Mouse (Mus musculus): ENCODE data around the gene Pold4. TPM values are rescaled to one million over a fixed set of nuclear protein-coding genes. Genes with fewer than 3 reads are reported as not detected.
A peak's percentile ranks its signal among the peaks of the same experiment; 100 is the strongest.
"Not testable (repeated sequence)": the region's sequence is repeated elsewhere in the genome, so short reads cannot be mapped to it uniquely, and the experiment has no call there.

The Pold4 gene
- polyA plus RNA-seq, 1 experiment from 2014 or later = 49.5 TPM

DNA sequence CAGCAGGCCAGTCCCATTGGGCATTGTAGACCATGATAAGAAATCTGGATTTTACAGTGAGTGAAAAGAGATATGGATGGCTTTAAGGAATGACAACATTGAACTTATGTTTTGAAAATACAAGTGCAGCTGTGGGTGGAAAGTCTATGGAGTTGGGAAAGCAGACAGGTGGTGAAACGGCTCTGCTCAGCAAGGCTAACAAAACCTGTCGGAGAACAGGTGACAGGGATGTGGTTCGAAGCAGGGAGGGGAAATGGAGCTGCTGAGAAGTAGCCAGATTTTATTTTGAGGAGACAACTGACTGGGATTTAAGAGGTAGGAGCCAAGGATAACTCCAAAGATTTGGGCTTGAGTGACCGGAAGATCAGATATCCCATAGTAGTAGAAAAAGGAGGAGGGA, 2.8 kb downstream of the Pold4 start:
- ATAC-seq = no peak
- CTCF ChIA-PET = interaction anchor here (20.5 kb wide), 1 partner anchor 22 kb away, joined by 396 read pairs; the partner anchor contains the start of genes AC109138.7 and Clcf1
- TF ChIP-seq CTCF (IDR thresholded peaks at IDR 0.05) = no peak
- no peaks in the 10 kb centered on the region for H3K27me3 ChIP-seq
- in situ Hi-C loops (cut with MboI; ENCODE audit: low pct_unique_long_range_greater_than_20kb) = no loop called here
- no peak for DNase-seq (ENCODE audit: low read depth, low spot score)
- POLR2A ChIA-PET = interaction anchor here (8.3 kb wide), 1 partner anchor 21 kb away, joined by 199 read pairs; the partner anchor contains the start of genes AC109138.7 and Clcf1

DNA sequence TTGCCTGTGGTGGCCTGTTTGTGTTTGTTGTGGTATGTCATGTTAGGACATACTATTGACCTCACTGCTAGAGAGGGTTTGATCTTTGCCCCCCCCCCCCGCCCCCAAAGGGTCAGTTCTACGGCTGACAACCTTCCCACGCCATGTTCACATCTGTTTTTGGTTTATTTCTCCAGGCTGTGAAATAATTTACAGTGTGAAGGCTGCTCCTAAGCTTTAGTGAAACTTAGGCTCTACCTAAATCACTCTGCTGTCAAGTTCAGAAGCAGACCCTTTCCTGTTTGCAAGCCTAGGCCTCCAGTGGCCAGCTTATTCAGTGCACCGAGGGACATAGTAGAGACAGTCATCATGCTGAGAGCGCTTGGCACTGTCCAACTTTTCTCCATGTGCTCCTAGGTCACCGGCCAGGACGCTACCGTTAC, 8.6 kb downstream of the Pold4 start:
- ATAC-seq (no peak), DNase-seq (ENCODE audit: low read depth, low spot score) (no peak)
- in situ Hi-C loops (cut with MboI; ENCODE audit: low pct_unique_long_range_greater_than_20kb) = no loop called here
- no peaks in the 10 kb centered on the region for H3K27me3 ChIP-seq
- POLR2A ChIA-PET = no interaction called here
- CTCF ChIA-PET = no interaction called here
- no peak for TF ChIP-seq CTCF (IDR thresholded peaks at IDR 0.05)

DNA sequence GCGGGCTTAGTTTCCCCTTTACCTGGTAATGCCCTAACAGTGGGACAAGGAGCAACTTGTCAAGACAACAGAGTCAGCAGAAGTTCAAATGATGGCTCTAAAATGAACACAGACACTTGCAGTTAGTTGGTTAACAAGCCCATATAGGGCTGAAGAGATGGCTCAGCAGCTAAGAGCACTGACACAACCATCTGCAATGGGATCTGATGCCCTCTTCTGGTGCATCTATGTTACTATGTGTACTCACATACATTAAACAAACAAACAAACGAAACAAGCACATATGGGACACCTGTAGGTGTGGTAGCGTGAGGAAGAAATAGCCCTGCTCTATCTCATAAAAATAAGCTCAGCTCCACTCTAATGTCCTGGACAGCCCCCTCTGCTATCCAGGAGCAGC, 10.7 kb downstream of the Pold4 start:
- in situ Hi-C loops (cut with MboI; ENCODE audit: low pct_unique_long_range_greater_than_20kb) = no loop called here
- POLR2A ChIA-PET = interaction anchor here (1.0 kb wide), 2 partner anchors 14 to 15 kb away, joined by 3 to 4 read pairs; no protein-coding TSS in a partner anchor
- CTCF ChIA-PET = interaction anchor here (1.0 to 2.4 kb wide), 9 partner anchors 10 to 43 kb away, joined by 3 to 17 read pairs (median 5); partner anchors contain the start of gene Pold4
- peak; percentile 44 for TF ChIP-seq CTCF (IDR thresholded peaks at IDR 0.05)
- no peak for DNase-seq (ENCODE audit: low read depth, low spot score)
- no peak for ATAC-seq
- H3K27me3 ChIP-seq = no peaks in the 10 kb centered on the region

DNA sequence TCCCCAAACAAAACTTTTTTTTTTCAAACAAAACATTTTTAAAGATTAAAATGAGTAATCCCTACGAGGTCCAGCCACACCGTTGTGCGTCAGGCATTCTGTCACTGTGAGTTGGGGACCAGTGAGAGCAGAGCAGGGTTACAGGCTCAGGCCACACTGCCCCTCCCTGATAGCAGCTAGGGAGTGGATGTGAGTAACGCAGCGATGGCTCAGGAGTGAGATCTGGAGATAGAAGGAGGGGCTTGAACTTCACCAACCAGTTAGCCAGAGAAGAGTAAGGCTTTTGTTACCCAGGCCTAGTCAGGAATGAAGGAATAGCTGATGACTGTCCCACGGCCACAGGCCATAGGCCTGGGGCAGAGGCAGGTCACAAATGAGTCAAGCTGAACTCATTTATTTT, 13.1 kb downstream of the Pold4 start:
- DNase-seq (ENCODE audit: low read depth, low spot score) = no peak
- in situ Hi-C loops (cut with MboI; ENCODE audit: low pct_unique_long_range_greater_than_20kb) = loop anchor here (5.0 kb wide), 1 partner anchor 42 kb away; the partner anchor contains the start of gene Rad9a
- no peak for TF ChIP-seq CTCF (IDR thresholded peaks at IDR 0.05)
- H3K27me3 ChIP-seq = no peaks in the 10 kb centered on the region
- POLR2A ChIA-PET = interaction anchor here (0.8 kb wide), 1 partner anchor 13 kb away, joined by 4 read pairs; the partner anchor contains the start of gene Pold4
- no peak for ATAC-seq
- CTCF ChIA-PET = interaction anchor here (1.7 to 3.2 kb wide), 2 partner anchors 10 to 17 kb away, joined by 6 to 10 read pairs; no protein-coding TSS in a partner anchor

DNA sequence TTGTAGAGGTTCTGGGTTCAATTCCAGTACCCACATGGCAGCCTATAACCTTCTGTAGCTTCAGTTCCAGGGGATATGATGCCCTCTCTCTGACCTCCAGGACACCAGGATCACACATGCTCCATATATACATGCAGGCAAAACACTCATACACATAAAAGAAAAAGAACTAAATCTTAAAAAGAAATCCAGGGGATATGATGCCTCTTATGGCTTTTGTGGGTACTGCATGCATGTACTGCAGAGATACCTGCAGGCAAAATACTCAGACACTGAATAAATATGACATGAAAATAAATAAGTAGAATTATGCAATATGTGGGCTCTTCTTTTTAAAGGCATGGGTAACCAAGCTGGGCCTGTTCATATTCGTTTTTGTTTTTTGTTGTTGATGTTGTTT, 15.3 kb downstream of the Pold4 start:
- H3K27me3 ChIP-seq = no peaks in the 10 kb centered on the region
- POLR2A ChIA-PET = interaction anchor here (1.0 kb wide), 1 partner anchor 51 kb away, joined by 3 read pairs; no protein-coding TSS in a partner anchor
- DNase-seq (ENCODE audit: low read depth, low spot score) (no peak), ATAC-seq (no peak)
- CTCF ChIA-PET = interaction anchor here (2.6 to 3.2 kb wide), 2 partner anchors 19 to 40 kb away, joined by 8 to 10 read pairs; no protein-coding TSS in a partner anchor
- in situ Hi-C loops (cut with MboI; ENCODE audit: low pct_unique_long_range_greater_than_20kb) = loop anchor here (5.0 kb wide), 1 partner anchor 45 kb away; the partner anchor contains the start of gene Rad9a
- peak; percentile 51 for TF ChIP-seq CTCF (IDR thresholded peaks at IDR 0.05)

DNA sequence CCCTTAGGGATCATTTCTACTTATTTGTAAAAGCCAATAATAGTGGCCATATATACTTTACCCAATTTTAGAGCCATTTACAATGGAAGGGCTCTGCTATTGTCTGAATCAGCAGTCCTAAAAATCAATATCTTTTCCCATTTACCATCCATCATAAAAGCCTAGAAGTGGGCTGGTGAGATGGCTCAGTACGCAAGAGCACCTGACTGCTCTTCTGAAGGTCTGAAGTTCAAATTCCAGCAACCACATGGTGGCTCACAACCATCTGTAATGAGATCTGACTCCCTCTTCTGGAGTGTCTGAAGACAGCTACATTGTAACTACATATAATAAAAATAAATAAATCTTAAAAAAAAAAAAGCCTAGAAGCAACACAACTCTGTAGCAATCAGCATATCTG, 17.0 kb downstream of the Pold4 start:
- DNase-seq (ENCODE audit: low read depth, low spot score); ATAC-seq; H3K27me3 ChIP-seq: not testable (repeated sequence)
- ChIA-PET CTCF (interaction anchor here (0.7 to 2.6 kb wide), 7 partner anchors 9 to 244 kb away, joined by 3 to 8 read pairs (median 3); no protein-coding TSS in a partner anchor), POLR2A (interaction anchor here (0.7 to 1.8 kb wide), 2 partner anchors 37 to 42 kb away, joined by 3 to 4 read pairs; no protein-coding TSS in a partner anchor)
- TF ChIP-seq CTCF (IDR thresholded peaks at IDR 0.05) = peak; percentile 25
- in situ Hi-C loops (cut with MboI; ENCODE audit: low pct_unique_long_range_greater_than_20kb) = loop anchor here (5.0 kb wide), 1 partner anchor 46 kb away; the partner anchor contains the start of gene Rad9a

DNA sequence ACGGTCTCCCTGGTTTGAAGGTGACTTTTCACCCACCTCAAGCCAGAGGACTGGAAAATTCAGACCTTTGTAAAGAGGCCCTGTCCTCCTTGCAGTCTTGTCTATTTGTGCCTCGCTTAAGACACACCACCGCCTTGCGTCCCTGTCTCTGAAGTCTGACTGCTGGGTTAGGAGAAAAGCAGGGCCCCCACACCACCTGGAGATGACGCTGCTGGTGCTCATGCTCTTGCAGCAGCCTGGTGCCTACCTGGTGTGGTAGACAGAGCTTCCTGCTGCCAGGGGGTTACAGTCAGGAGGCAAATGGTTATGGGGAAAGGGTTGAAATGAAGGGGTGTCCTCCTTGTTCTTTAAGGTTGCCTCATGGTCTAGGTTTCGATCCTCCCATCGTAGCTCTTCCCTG, 22.5 kb downstream of the Pold4 start:
- DNase-seq (ENCODE audit: low read depth, low spot score) (no peak), ATAC-seq (no peak)
- CTCF ChIA-PET = interaction anchor here (0.7 to 2.8 kb wide), 8 partner anchors 9 to 57 kb away, joined by 3 to 16 read pairs (median 6); no protein-coding TSS in a partner anchor
- no peak for TF ChIP-seq CTCF (IDR thresholded peaks at IDR 0.05)
- in situ Hi-C loops (cut with MboI; ENCODE audit: low pct_unique_long_range_greater_than_20kb) = loop anchor here (10.0 kb wide), 1 partner anchor 161 kb away; no protein-coding TSS in a partner anchor
- H3K27me3 ChIP-seq = no peaks in the 10 kb centered on the region
- POLR2A ChIA-PET = interaction anchor here (0.5 to 2.1 kb wide), 3 partner anchors 17 to 42 kb away, joined by 3 to 6 read pairs (median 6); no protein-coding TSS in a partner anchor

DNA sequence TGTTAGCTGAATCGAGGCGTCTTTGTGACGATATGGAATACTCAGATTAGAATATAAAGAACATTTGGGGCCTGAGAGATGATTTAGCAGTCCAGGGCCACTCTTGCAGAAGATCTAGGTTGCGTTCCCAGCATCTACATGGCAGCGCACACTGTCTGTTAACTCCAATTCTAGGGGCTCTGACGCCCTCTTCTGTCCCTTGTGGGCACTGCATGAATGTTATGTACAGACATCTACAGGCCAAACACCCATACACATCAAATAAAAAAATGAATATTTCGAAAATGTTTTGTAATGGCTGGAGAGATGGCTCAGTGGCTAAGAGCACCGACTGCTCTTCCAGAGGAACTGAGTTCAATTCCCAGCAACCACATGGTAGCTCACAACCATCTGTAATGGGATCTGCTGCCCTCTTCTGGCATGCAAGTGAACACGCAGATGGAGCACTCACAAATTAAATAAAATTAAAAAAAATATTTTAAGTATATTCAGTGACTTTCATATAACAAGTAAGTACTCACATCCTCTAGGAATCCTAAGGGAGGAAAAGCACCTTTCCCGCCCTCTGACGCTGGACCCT, 24.0 kb downstream of the Pold4 start:
- peak; percentile 71 for TF ChIP-seq CTCF (IDR thresholded peaks at IDR 0.05)
- no peak for DNase-seq (ENCODE audit: low read depth, low spot score)

DNA sequence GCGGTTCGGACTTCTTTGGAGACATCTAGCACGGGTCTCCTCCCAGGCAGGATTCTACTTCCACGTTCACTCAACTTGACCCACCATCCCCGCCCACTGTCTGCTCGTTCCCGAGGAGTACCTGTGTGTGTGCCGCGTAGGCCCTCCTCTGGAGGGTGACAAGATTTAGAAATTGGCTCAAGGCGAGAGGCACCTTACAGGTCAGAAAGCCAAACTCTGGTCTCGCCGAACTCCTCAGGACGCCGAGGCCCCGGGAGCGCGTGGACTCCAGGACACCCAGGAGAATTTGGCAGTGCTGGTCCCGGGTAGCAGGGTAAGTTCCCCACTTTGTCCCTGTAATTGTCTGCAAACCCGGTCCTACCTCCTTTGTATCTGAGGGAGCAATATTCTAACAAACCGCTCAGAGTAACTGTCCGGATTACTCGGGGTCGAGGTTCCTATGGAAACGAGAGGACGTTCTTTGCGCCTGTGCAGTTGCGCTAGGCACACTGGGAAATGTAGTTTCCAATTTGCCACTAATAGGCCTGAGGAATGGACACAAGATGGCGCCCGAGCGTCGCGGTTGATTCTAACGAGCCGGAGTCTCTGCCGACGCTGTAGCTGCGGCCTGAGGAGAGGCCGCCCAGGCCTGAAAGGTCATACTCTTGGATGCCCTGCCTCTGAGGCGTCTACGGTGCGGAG, 25.7 kb downstream of the Pold4 start:
- DNase-seq (ENCODE audit: low read depth, low spot score) (peak; percentile 91), ATAC-seq (peak; percentile 85)
- in situ Hi-C loops (cut with MboI; ENCODE audit: low pct_unique_long_range_greater_than_20kb) = loop anchor here (5.0 to 10.0 kb wide), 2 partner anchors 55 to 157 kb away; no protein-coding TSS in a partner anchor
- H3K27me3 ChIP-seq = no peaks in the 10 kb centered on the region
- peak; percentile 98 for TF ChIP-seq CTCF (IDR thresholded peaks at IDR 0.05)
- CTCF ChIA-PET = interaction anchor here (0.7 to 3.0 kb wide), 18 partner anchors 9 to 184 kb away, joined by 3 to 12 read pairs (median 4); partner anchors contain the start of genes Grk2 and Ssh3
- POLR2A ChIA-PET = interaction anchor here (0.6 to 1.4 kb wide), 5 partner anchors 20 to 58 kb away, joined by 3 to 6 read pairs (median 4); partner anchors contain the start of gene Ankrd13d

More for the DNA sequence above, 24.0 kb downstream of the Pold4 start:
- in situ Hi-C loops (cut with MboI; ENCODE audit: low pct_unique_long_range_greater_than_20kb) = loop anchor here (5.0 to 10.0 kb wide), 2 partner anchors 57 to 159 kb away; no protein-coding TSS in a partner anchor
- ChIA-PET CTCF (interaction anchor here (0.9 to 3.0 kb wide), 8 partner anchors 11 to 68 kb away, joined by 3 to 16 read pairs (median 6); no protein-coding TSS in a partner anchor), POLR2A (no interaction called here)
- ATAC-seq = no peak
- no peaks in the 10 kb centered on the region for H3K27me3 ChIP-seq

DNA sequence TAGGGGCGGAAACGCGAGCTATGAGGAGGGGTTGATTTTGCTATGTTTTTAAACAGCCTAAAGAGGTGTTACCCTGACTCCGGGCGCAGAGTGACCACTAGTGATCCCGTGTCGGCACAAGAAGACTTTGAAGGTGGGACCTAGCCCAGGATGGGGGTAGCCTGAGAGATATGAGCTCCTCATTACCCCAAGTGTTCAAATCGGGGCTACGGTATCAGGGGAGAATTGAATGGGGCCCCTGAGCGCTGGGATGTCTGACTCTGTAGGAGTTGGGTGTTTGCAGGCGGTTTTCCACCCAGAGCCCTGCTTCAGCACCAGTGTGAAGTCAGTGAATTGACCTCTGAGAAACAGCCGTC, 26.2 kb downstream of the Pold4 start:
- peak; percentile 8 for ATAC-seq

More for the DNA sequence above, 26.2 kb downstream of the Pold4 start:
- ChIA-PET POLR2A (interaction anchor here (0.7 to 1.4 kb wide), 3 partner anchors 25 to 48 kb away, joined by 4 to 6 read pairs (median 4); partner anchors contain the start of gene Ankrd13d), CTCF (interaction anchor here (0.7 to 3.0 kb wide), 18 partner anchors 9 to 232 kb away, joined by 3 to 12 read pairs (median 4); partner anchors contain the start of genes Grk2 and Ssh3)
- in situ Hi-C loops (cut with MboI; ENCODE audit: low pct_unique_long_range_greater_than_20kb) = loop anchor here (5.0 to 10.0 kb wide), 2 partner anchors 54 to 157 kb away; no protein-coding TSS in a partner anchor
- no peaks in the 10 kb centered on the region for H3K27me3 ChIP-seq
- DNase-seq (ENCODE audit: low read depth, low spot score) = no peak
- no peak for TF ChIP-seq CTCF (IDR thresholded peaks at IDR 0.05)
